Mouse (Mus musculus) gastrocnemius, postnatal 14 days (tissue): ENCODE data around the gene Inpp4b. TPM values are rescaled to one million over a fixed set of nuclear protein-coding genes. Genes with fewer than 3 reads are reported as not detected.

ENCODE experiments used
- DNase-seq: peaks from one replicate; pipeline ENCODE4 v3.0.0; 2021; ENCODE audit warnings: mixed read lengths
- intact Hi-C: fragments of 180-260 bp; cut with DNase I; formaldehyde crosslinking; loops from one replicate; pipeline ENCODE4 v1.15.1; 2025; ENCODE audit warnings: low total_unique reads
- total RNA-seq, 2 experiments: library from RNA; stranded (reverse); gene quantifications; 2 replicates each; pipeline ENCODE4 v1.2.3; 2021

Inpp4b gene
- total RNA-seq, 2 experiments from 2014 or later: 13.2 to 16.5 TPM

GRCm38 (mm10) chr8:81638478-81638877, 296.1 kb downstream of the Inpp4b start:
- no peak for DNase-seq
- intact Hi-C loops: no loop called here

GRCm38 (mm10) chr8:81639820-81640219, 297.5 kb downstream of the Inpp4b start:
- DNase-seq: no peak
- intact Hi-C loops: no loop called here

DNA sequence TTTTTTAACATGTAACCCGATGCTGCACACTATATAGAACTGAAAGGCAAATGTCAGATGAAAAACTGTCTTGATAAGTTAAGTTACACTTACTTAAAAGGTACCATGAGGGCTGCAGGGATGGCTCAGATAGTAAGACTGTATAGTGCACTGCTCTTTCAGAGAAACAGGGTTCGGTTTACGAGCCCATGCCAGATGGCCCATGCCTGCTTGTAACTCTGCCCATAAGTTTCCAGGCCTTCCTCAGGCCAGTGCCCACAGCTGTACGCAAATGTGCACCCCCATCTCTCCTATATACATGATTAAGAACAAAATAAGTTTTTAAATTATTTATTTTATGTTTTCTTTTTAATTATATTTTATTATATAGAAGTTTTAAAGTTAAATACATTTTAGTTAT, 300.7 kb downstream of the Inpp4b start:
- DNase-seq: no peak
- intact Hi-C loops: no loop called here

DNA sequence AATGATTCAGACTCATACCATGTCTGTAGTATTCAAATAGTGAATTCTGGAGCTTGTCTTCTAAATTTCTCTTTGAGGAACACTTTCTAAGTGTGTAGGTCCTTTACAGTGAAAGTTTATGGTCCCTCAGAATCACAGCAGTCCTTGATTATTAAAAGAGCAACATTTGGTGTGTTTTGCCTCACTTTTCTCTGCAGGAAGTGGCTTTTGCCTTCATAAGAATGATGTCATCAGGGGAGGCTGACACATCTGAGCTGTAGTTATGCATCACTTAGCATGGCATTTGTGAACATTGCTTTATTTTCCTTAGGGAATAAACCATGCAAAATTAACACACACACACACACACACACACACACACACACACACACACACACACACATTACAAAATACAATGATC, 349.8 kb downstream of the Inpp4b start:
- no peak for DNase-seq
- intact Hi-C loops: no loop called here

- no peak for DNase-seq
- intact Hi-C loops: no loop called here
These were observed 352.5 kb downstream of the Inpp4b start for GRCm38 (mm10) chr8:81694893-81695292.

- intact Hi-C loops: no loop called here
- no peak for DNase-seq
These were observed 359.7 kb downstream of the Inpp4b start for GRCm38 (mm10) chr8:81702038-81702437.

DNA sequence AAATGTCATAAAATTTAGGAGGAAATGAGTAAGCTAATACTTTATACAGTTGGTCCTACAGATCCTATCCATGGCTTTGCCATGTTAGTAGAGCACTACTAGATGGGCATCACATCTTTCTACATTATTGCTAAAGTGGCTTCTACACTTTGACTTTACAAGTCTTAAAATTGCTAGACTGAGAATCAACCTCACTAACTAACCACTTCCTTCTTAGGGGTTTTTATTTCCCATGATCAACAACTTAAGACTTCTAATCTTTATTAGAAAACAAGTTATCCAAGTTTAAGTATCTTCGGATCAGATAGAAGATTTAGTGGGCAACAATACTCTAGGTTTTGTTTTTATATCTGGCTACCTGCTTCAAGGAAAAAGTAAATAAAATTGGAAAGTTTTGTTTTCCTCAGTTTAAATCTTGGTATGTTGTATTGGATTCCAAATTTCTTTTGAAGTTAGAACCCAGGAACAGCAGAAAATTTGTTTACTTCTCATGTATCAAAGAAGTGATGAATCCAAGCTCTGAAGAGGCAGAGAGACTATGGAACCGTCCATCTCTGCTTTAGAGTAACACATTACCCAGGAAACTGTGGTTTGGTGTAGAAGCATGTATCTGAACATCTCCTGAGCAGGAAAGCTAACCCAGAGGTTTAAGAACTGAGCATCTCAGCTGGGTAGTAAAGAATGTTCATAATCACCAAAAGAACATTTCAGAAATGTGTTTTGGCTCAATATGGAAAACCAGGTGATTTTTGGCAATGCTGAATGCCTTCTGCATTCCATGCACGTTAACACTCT, 361.4 kb downstream of the Inpp4b start:
- DNase-seq: no peak
- intact Hi-C loops: no loop called here

DNA sequence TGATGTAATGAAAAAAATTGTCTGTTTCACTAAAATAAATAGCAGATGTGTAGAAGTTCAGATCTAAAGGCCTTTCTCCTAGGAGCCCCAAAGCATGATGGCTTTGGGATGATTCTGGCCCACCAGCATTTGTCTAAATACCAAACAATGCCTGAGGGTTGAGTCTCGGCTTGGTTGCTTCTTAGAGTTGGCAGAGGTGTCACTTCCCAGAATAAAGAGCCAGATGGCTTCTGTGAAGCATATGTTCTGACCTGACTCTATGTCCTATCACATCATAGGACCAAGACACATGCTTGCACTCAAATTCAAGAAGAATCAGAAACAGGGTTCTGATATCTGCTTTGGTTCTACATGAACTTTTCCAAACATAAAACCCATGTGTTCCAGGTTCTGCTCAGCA, 365.1 kb downstream of the Inpp4b start:
- DNase-seq: no peak
- intact Hi-C loops: no loop called here

DNA sequence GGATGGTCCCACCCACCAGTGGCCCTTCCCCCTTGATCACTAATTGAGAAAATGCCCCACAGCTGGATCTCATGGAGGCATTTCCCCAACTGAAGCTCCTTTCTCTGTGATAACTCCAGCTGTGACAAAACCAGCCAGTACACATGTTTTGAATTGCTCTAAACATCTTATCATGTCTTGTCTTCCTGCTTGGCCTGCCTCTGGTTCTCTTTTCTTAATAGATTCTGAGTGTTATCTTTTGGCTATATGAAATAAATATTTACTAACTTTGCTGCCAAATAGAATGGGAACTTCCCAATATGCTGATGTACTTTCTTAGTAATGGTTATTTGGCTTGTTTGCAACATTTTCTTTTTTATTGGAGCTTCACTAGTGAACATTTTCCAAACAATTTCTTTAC, 389.0 kb downstream of the Inpp4b start:
- no peak for DNase-seq
- intact Hi-C loops: no loop called here

- no peak for DNase-seq
- intact Hi-C loops: no loop called here
These were observed 393.3 kb downstream of the Inpp4b start for GRCm38 (mm10) chr8:81735655-81736054.

DNA sequence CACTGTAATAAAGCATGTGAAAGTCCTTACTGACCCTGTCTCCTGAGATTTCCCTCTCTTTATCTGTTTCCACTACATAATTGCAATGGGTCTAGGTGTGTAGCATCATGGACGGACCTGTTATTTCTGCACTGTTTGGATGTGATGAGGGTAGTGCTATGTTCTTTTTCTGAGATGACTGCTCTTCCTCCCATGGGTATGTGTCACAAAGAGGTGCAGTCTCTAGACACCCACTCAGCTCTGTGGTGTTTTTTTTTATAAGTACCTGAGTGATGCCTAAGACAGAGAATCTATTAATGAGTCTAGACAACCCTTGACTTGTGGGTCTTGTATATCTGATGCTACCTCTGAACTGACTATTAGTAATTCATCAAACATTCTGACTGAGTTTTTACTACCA, 393.7 kb downstream of the Inpp4b start:
- intact Hi-C loops: no loop called here

DNA sequence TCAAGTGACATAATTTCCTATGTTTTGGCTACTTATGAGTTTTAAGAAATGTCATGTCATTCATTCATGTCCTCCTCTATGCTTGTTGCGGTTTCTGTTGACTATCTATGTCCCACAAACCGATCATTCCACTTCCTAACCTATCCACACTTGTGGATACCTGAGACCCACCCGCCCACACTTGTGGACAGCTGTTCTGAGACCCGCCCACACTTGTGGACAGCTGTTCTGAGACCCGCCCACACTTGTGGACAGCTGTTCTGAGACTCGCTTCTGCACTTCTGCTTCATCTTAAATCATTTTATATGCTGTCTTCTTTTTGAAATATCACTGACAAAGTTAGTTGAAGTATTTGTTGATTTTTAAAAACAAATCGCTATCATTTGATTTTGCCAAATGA, 400.2 kb downstream of the Inpp4b start:
- no peak for DNase-seq
- intact Hi-C loops: no loop called here

More for the DNA sequence above, 393.7 kb downstream of the Inpp4b start:
- DNase-seq: no peak

DNA sequence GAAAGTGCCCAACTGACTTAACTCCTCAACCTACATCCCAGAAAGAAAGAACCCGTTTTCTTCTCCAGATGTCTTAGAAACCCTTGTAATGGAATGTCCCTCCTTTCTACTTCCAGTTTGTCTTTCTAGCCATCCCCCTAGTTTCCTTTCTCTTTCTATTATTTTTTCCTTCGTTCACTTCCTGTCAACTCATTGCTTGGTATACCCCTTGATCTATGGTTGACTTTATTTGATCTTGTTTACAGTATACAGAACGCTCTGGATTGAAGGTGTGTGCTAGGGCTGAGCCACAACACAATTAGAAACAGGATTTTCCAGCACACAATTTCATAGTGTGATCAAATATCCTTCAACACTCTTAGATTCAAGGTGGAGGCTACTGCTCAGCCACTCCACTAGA, 400.7 kb downstream of the Inpp4b start:
- no peak for DNase-seq

DNA sequence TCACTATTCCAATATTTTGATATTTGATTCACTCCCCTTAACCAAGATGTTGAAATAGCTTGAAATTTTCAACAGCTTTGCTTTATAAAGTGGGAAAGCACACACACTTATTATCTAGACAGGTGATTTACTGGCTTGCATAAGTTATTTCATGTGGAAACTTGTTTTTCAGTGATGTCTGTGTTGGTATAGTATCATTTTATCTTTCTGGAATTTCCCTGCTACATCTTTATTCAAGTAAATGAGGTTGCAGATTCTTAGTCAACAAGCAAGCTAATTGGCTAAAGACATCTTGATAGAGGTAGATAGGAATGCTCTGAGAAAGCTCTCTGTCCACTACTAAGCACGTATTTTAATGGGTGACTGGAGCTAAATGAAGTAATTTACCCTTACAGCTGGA, 403.1 kb downstream of the Inpp4b start:
- intact Hi-C loops: no loop called here
- DNase-seq: no peak

More for the DNA sequence above, 400.7 kb downstream of the Inpp4b start:
- intact Hi-C loops: no loop called here

DNA sequence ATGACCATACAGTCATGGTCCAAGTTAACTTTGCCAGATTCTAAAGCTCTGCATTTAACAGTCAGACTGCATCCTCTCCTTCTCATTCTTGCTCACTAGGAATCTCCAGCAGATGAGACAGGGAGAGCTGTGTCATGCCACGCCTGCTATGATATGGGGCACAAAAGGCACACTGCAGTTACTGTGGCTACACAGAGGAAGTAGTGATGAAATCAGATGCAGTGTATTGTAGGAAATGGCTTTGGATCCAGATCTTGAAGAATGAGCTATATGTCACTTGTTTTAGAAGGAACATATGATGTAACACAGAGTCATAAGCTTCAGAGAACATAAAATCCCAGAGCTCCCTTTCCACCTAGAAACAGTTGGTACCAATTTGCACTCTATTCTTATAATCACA, 408.8 kb downstream of the Inpp4b start:
- intact Hi-C loops: no loop called here
- DNase-seq: no peak

- intact Hi-C loops: no loop called here
- no peak for DNase-seq
These were observed 414.3 kb downstream of the Inpp4b start for GRCm38 (mm10) chr8:81756663-81757062.

DNA sequence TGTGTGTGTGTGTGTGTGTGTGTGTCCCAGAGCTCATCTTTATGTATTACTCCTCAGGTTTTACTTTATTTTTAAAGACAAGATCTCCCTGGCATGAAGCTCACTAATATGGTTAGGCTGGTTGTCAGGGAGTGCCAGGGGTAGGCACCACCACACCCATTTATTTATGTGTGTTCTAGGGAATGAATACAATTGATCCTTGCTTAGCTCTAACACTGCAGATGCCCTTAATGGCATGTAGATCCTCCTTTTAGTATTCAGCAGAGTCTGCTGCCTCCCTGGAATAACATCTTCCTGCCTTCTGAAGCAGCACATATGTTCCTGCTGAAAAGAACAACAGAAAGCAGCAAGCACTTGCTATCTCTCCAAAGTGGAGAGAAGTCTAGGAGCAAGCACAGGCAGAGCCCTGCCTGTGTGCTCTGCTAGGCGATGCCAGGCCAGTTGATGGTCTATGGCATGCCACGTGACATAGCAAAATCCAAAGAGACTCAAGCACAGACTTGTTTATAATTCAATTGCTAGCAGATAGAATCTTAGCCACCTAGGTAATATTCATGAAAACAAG, 415.3 kb downstream of the Inpp4b start:
- intact Hi-C loops: no loop called here
- no peak for DNase-seq

- intact Hi-C loops: no loop called here
- no peak for DNase-seq
These were observed 419.1 kb downstream of the Inpp4b start for GRCm38 (mm10) chr8:81761466-81761865.

DNA sequence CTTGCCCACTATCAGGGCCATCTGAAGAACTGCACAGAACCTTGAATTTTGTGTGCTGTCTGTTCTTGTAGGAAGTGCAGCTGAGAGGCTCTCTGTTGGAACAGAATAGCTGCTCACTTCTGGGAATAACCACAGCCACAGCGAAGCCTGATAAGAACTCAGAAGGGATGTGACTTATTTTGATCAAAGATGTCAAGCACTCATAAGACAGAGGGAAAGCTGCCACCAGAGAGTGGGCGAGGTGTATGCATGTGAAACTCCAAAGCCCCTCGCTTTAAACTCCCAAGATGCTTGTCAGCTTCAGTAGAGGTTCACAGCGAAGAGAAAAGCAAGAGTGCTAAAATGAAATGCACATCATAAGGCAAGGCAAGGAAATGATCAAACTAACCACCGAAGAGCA, 423.7 kb downstream of the Inpp4b start:
- no peak for DNase-seq
- intact Hi-C loops: no loop called here

- DNase-seq: no peak
- intact Hi-C loops: no loop called here
These were observed 425.3 kb downstream of the Inpp4b start for GRCm38 (mm10) chr8:81767411-81768312.

GRCm38 (mm10) chr8:81768313-81768675, 425.9 kb downstream of the Inpp4b start:
- no peak for DNase-seq
- intact Hi-C loops: no loop called here
